Mouse (Mus musculus) MEL (cell line): ENCODE measurements around the gene Proser3. TPM values are rescaled to one million over a fixed set of nuclear protein-coding genes. Genes with fewer than 3 reads are reported as not detected.
A peak's percentile ranks its signal among the peaks of the same experiment; 100 is the strongest.

ENCODE experiments used
- DNase-seq: peaks from one replicate; pipeline ENCODE4 v3.0.0; 2011; ENCODE audit warnings: low read depth, low spot score
- H3K27ac ChIP-seq: 2 replicates; pipeline ENCODE4 v1.5.1; 2012; ENCODE audit warnings: low read depth, mild to moderate bottlenecking, control low read depth, low read length, moderate library complexity; ENCODE audit not compliant: control insufficient read depth
- H3K27me3 ChIP-seq, 2 experiments: fragments of 150-350 bp in 1 of 2; sonication (generic) in 1 of 2; 2 replicates each; pipeline ENCODE4 v1.6.1; 2012; ENCODE audit warnings: low read length in 2 of 2, mild to moderate bottlenecking in 2 of 2, improper control_type of control experiment in 1 of 2, moderate library complexity in 1 of 2; ENCODE audit not compliant: insufficient read depth in 2 of 2, control insufficient read depth in 1 of 2
- H3K36me3 ChIP-seq, 2 experiments: 2 replicates each; pipeline ENCODE4 v1.6.1; 2012 to 2014; ENCODE audit warnings: low read length in 2 of 2, improper control_type of control experiment in 1 of 2, inconsistent platforms in 1 of 2, mild to moderate bottlenecking in 1 of 2; ENCODE audit not compliant: insufficient read depth in 2 of 2, control insufficient read depth in 1 of 2
- H3K4me1 ChIP-seq, 2 experiments: fragments of 150-350 bp in 1 of 2; sonication (generic) in 1 of 2; 2 replicates each; pipeline ENCODE4 v1.6.1; 2012; ENCODE audit warnings: low read length in 2 of 2, improper control_type of control experiment in 1 of 2, mild to moderate bottlenecking in 1 of 2; ENCODE audit not compliant: insufficient read depth in 2 of 2, control insufficient read depth in 1 of 2
- H3K4me3 ChIP-seq, 2 experiments: fragments of 150-350 bp in 1 of 2; sonication (generic) in 1 of 2; 2 replicates each; pipeline ENCODE4 v1.5.1; 2012; ENCODE audit warnings: low read depth in 2 of 2, low read length in 2 of 2, mild to moderate bottlenecking in 2 of 2, moderate library complexity in 2 of 2, control low read depth in 1 of 2, improper control_type of control experiment in 1 of 2; ENCODE audit not compliant: control insufficient read depth in 1 of 2, insufficient read depth in 1 of 2
- H3K79me2 ChIP-seq: 2 replicates; pipeline ENCODE4 v1.6.1; 2012; ENCODE audit warnings: mild to moderate bottlenecking, low read length, moderate library complexity; ENCODE audit not compliant: control insufficient read depth, poor library complexity, insufficient read depth
- H3K9ac ChIP-seq: 2 replicates; pipeline ENCODE4 v1.6.1; 2012; ENCODE audit warnings: low read depth, mild to moderate bottlenecking, control low read depth, low read length, moderate library complexity; ENCODE audit not compliant: control insufficient read depth, poor library complexity, severe bottlenecking
- H3K9me3 ChIP-seq: fragments of 150-350 bp; sonication (generic); replicated peaks from 2 replicates; pipeline ENCODE4 v1.6.1; 2012; ENCODE audit warnings: mild to moderate bottlenecking, low read length, improper control_type of control experiment, moderate library complexity; ENCODE audit not compliant: insufficient read depth
- BHLHE40 ChIP-seq: IDR thresholded peaks from 2 replicates; pipeline ENCODE4 v1.6.1; 2012; ENCODE audit warnings: low read depth, mild to moderate bottlenecking, inconsistent platforms, low read length, improper control_type of control experiment, borderline replicate concordance
- CHD1 ChIP-seq: IDR thresholded peaks from 2 replicates; pipeline ENCODE4 v1.6.1; 2012; ENCODE audit warnings: low read depth, mild to moderate bottlenecking, inconsistent platforms, low read length, improper control_type of control experiment
- CHD2 ChIP-seq: IDR thresholded peaks from 2 replicates; pipeline ENCODE4 v1.6.1; 2011; ENCODE audit warnings: low read length, improper control_type of control experiment
- CTCF ChIP-seq, 3 experiments: IDR thresholded peaks in 2 of 3; conservative IDR thresholded peaks in 1 of 3; 2 replicates each; pipeline ENCODE4 v1.5.1; 2011 to 2012; ENCODE audit warnings: low read length in 3 of 3, low read depth in 2 of 3, mild to moderate bottlenecking in 2 of 3, improper control_type of control experiment in 1 of 3, inconsistent platforms in 1 of 3, mixed read lengths in 1 of 3, moderate library complexity in 1 of 3; ENCODE audit not compliant: control insufficient read depth in 1 of 3, insufficient read depth in 1 of 3, poor library complexity in 1 of 3, severe bottlenecking in 1 of 3
- E2F4 ChIP-seq: IDR thresholded peaks from 2 replicates; pipeline ENCODE4 v1.6.1; 2011; ENCODE audit warnings: low read depth, low read length, improper control_type of control experiment, borderline replicate concordance
- ELF1 ChIP-seq: IDR thresholded peaks from 2 replicates; pipeline ENCODE4 v1.6.1; 2014; ENCODE audit warnings: low read depth, mild to moderate bottlenecking, inconsistent platforms, low read length, improper control_type of control experiment, moderate library complexity
- EP300 ChIP-seq, 2 experiments: IDR thresholded peaks; 2 replicates each; pipeline ENCODE4 v1.6.1; 2011; ENCODE audit warnings: improper control_type of control experiment in 2 of 2, low read length in 2 of 2, low read depth in 1 of 2, mild to moderate bottlenecking in 1 of 2
- ETS1 ChIP-seq: IDR thresholded peaks from 2 replicates; pipeline ENCODE4 v1.6.1; 2012; ENCODE audit warnings: low read depth, mild to moderate bottlenecking, inconsistent platforms, low read length, improper control_type of control experiment, moderate library complexity
- GATA1 ChIP-seq: IDR thresholded peaks from 2 replicates; pipeline ENCODE4 v1.6.1; 2011; ENCODE audit warnings: low read depth, low read length, improper control_type of control experiment
- HCFC1 ChIP-seq: IDR thresholded peaks from 2 replicates; pipeline ENCODE4 v1.6.1; 2012; ENCODE audit warnings: low read depth, mild to moderate bottlenecking, inconsistent platforms, low read length, improper control_type of control experiment, moderate library complexity
- JUND ChIP-seq: IDR thresholded peaks from 2 replicates; pipeline ENCODE4 v1.6.1; 2011; ENCODE audit warnings: low read depth, mild to moderate bottlenecking, improper control_type of control experiment, low read length
- MAZ ChIP-seq: IDR thresholded peaks from 2 replicates; pipeline ENCODE4 v1.6.1; 2012; ENCODE audit warnings: low read depth, mild to moderate bottlenecking, inconsistent platforms, low read length, improper control_type of control experiment
- MEF2A ChIP-seq: IDR thresholded peaks from 2 replicates; pipeline ENCODE4 v1.6.1; 2014; ENCODE audit warnings: low read depth, mild to moderate bottlenecking, inconsistent platforms, low read length, improper control_type of control experiment; ENCODE audit not compliant: poor library complexity, insufficient replicate concordance, severe bottlenecking; ENCODE audit errors: extremely low read depth
- MXI1 ChIP-seq: IDR thresholded peaks from 2 replicates; pipeline ENCODE4 v1.6.1; 2011; ENCODE audit warnings: mild to moderate bottlenecking, low read depth, low read length, improper control_type of control experiment
- NRF1 ChIP-seq: IDR thresholded peaks from 2 replicates; pipeline ENCODE4 v1.6.1; 2014; ENCODE audit warnings: low read depth, mild to moderate bottlenecking, inconsistent platforms, low read length, improper control_type of control experiment, moderate library complexity; ENCODE audit not compliant: poor library complexity, insufficient read depth, severe bottlenecking
- POLR2AphosphoS2 ChIP-seq: IDR thresholded peaks from 2 replicates; pipeline ENCODE4 v1.6.1; 2011; ENCODE audit warnings: low read length, improper control_type of control experiment
- POLR2AphosphoS5 ChIP-seq: IDR thresholded peaks from 2 replicates; pipeline ENCODE4 v1.6.1; 2012; ENCODE audit warnings: low read depth, borderline replicate concordance, mild to moderate bottlenecking, inconsistent platforms, low read length, moderate library complexity, mixed read lengths
- RCOR1 ChIP-seq: IDR thresholded peaks from 2 replicates; pipeline ENCODE4 v1.6.1; 2012; ENCODE audit warnings: low read depth, mild to moderate bottlenecking, inconsistent platforms, low read length, improper control_type of control experiment
- SIN3A ChIP-seq: IDR thresholded peaks from 2 replicates; pipeline ENCODE4 v1.6.1; 2012; ENCODE audit warnings: low read length, improper control_type of control experiment, inconsistent platforms
- TAL1 ChIP-seq: IDR thresholded peaks from 2 replicates; pipeline ENCODE4 v1.6.1; 2012; ENCODE audit warnings: mild to moderate bottlenecking, inconsistent platforms, low read length, moderate library complexity, mixed read lengths
- TBP ChIP-seq: IDR thresholded peaks from 2 replicates; pipeline ENCODE4 v1.8.0; 2011; ENCODE audit warnings: low read depth, low read length, improper control_type of control experiment
- TCF12 ChIP-seq: IDR thresholded peaks from 2 replicates; pipeline ENCODE4 v1.6.1; 2014; ENCODE audit warnings: low read depth, mild to moderate bottlenecking, inconsistent platforms, low read length, improper control_type of control experiment, moderate library complexity
- USF1 ChIP-seq: IDR thresholded peaks from 2 replicates; pipeline ENCODE4 v1.6.1; 2014; ENCODE audit warnings: low read depth, mild to moderate bottlenecking, inconsistent platforms, low read length, improper control_type of control experiment, moderate library complexity
- USF2 ChIP-seq, 2 experiments: IDR thresholded peaks; 2 replicates each; pipeline ENCODE4 v1.6.1; 2011 to 2012; ENCODE audit warnings: improper control_type of control experiment in 2 of 2, low read length in 2 of 2, borderline replicate concordance in 1 of 2, inconsistent platforms in 1 of 2, low read depth in 1 of 2, mild to moderate bottlenecking in 1 of 2; ENCODE audit not compliant: insufficient read depth in 1 of 2
- ZC3H11A ChIP-seq: IDR thresholded peaks from 2 replicates; pipeline ENCODE4 v1.6.1; 2012; ENCODE audit warnings: low read depth, mild to moderate bottlenecking, inconsistent platforms, low read length, improper control_type of control experiment
- ZKSCAN1 ChIP-seq: IDR thresholded peaks from 2 replicates; pipeline ENCODE4 v1.6.1; 2012; ENCODE audit warnings: low read depth, mild to moderate bottlenecking, inconsistent platforms, low read length, improper control_type of control experiment, moderate library complexity
- ZMIZ1 ChIP-seq: IDR thresholded peaks from 2 replicates; pipeline ENCODE4 v1.6.1; 2012; ENCODE audit warnings: low read depth, mild to moderate bottlenecking, inconsistent platforms, low read length, improper control_type of control experiment, moderate library complexity
- ZNF384 ChIP-seq: IDR thresholded peaks from 2 replicates; pipeline ENCODE4 v1.6.1; 2012; ENCODE audit warnings: low read depth, mild to moderate bottlenecking, inconsistent platforms, low read length, improper control_type of control experiment
- polyA plus RNA-seq, 2 experiments: library from polyadenylated mRNA; stranded (reverse) in 1 of 2; unstranded in 1 of 2; fragments of >175 nt in 1 of 2; fragments of >200 nt in 1 of 2; gene quantifications; 2 replicates each; pipeline versions ENCODE4 v1.2.1 to v1.2.4; 2012; ENCODE audit warnings: low replicate concordance in 2 of 2, low read depth in 1 of 2; ENCODE audit not compliant: insufficient read length in 2 of 2, insufficient read depth in 1 of 2, missing spikeins in 1 of 2
- total RNA-seq: library from RNA; depleted of rRNA; stranded (reverse); fragments of 300-350 nt; gene quantifications from 2 replicates; pipeline ENCODE4 v1.2.3, GENCODE M21; 2012

Gene Proser3
- total and polyA plus RNA-seq, 3 experiments, result 2.3 to 8.9 TPM; not detected in 1

- no peak for DNase-seq
- TF ChIP-seq USF1 (peak; percentile 80), USF2 (IDR thresholded peaks at IDR 0.05; ENCODE audit: borderline replicate concordance in 1 of 2, insufficient read depth in 1 of 2, low read depth in 1 of 2, low read length in 2 of 2) (peak; percentile 20 to 22; a peak in 1 of 4 replicates), TAL1 (no peak), MEF2A (no peak)
- Histone ChIP-seq H3K79me2 (peaks cover 11% of the 10 kb centered on the region), H3K9me3 (no peaks in the 10 kb centered on the region), H3K9ac (peak overlapping the region; percentile 32), H3K27ac (peak overlapping the region; percentile 28; the same call in 1 of the 2 replicates), H3K36me3 (peaks cover 0 to 4% of the 10 kb centered on the region in 2 experiments; a peak in 1 of 4 replicates), H3K27me3 (no peaks in the 10 kb centered on the region), H3K4me3 (peak overlapping the region; percentile 82 to 84), H3K4me1 (peaks cover 2 to 10% of the 10 kb centered on the region in 2 experiments; a peak in 2 of 4 replicates)
These were observed 11.8 kb upstream of the Proser3 start for GRCm38 (mm10) chr7:30563906-30564280.

GRCm38 (mm10) chr7:30563117-30563905, 11.2 kb upstream of the Proser3 start, which contains the start of the genes U2af1l4, Gm49396 and Psenen:
U2af1l4 (plus strand) TSS chr7:30563301.
Gm49396 (plus strand) TSS chr7:30563344.
Psenen (minus strand) TSS chr7:30563627.
- Histone ChIP-seq H3K27ac (peak within 1 kb of the TSS; percentile 89), H3K9ac (peak within 1 kb of the TSS; percentile 94), H3K9me3 (no peaks in the 10 kb centered on the region), H3K27me3 (no peaks in the 10 kb centered on the region), H3K79me2 (peaks cover 17% of the 10 kb centered on the region), H3K4me1 (peaks cover 2 to 15% of the 10 kb centered on the region in 2 experiments; a peak in 2 of 4 replicates), H3K4me3 (peak within 1 kb of the TSS; percentile 82 to 84), H3K36me3 (peaks cover 0 to 8% of the 10 kb centered on the region in 2 experiments; a peak in 2 of 4 replicates)
- peak; percentile 98 for DNase-seq
- 0 out of 4 replicates have a peak, but pooled peaks of 1 of the 2 experiments have one; percentile 33 for TF ChIP-seq EP300 (IDR thresholded peaks at IDR 0.05; ENCODE audit: low read depth in 1 of 2, low read length in 2 of 2)
- no peak for TF ChIP-seq E2F4
- TF ChIP-seq ZKSCAN1, result no peak
- TF ChIP-seq ZC3H11A, result no peak
- no peak for TF ChIP-seq ZMIZ1
- no peak for TF ChIP-seq TAL1
- TF ChIP-seq POLR2AphosphoS5, result no peak
- TF ChIP-seq CTCF (IDR thresholded peaks at IDR 0.05 in 2 of 3, conservative IDR thresholded peaks at IDR 0.05 in 1 of 3; ENCODE audit: control insufficient read depth in 1 of 3, insufficient read depth in 1 of 3, low read depth in 2 of 3, low read length in 3 of 3, poor library complexity in 1 of 3, severe bottlenecking in 1 of 3), result no peak
- TF ChIP-seq ZNF384, result peak; percentile 91
- TF ChIP-seq GATA1, result no peak
- TF ChIP-seq ELF1, result peak; percentile 70
- peak; percentile 30 for TF ChIP-seq MAZ
- peak; percentile 37; the same call in 1 of the 2 replicates for TF ChIP-seq MXI1
- TF ChIP-seq JUND, result no peak
- TF ChIP-seq TBP, result no peak
- TF ChIP-seq TCF12, result peak; percentile 57
- TF ChIP-seq POLR2AphosphoS2, result no peak
- peak; percentile 76 for TF ChIP-seq SIN3A
- TF ChIP-seq USF1, result 0 out of 2 replicates have a peak, but pooled peaks have one; percentile 4
- peak; percentile 86 for TF ChIP-seq NRF1
- TF ChIP-seq ETS1, result 0 out of 2 replicates have a peak, but pooled peaks have one; percentile 30
- TF ChIP-seq CHD2, result peak; percentile 90
- TF ChIP-seq BHLHE40, result no peak
- peak; percentile 97 for TF ChIP-seq CHD1
- peak; percentile 97 for TF ChIP-seq HCFC1
- TF ChIP-seq RCOR1, result no peak
